Mouse (Mus musculus): ENCODE measurements at regions not wholly inside any gene's neighbourhood (a gene's known extent, or its start where the extent isn't known, plus 50 kb on each side); places are given as distances from the start of the nearest gene placed in this dataset.

DNA sequence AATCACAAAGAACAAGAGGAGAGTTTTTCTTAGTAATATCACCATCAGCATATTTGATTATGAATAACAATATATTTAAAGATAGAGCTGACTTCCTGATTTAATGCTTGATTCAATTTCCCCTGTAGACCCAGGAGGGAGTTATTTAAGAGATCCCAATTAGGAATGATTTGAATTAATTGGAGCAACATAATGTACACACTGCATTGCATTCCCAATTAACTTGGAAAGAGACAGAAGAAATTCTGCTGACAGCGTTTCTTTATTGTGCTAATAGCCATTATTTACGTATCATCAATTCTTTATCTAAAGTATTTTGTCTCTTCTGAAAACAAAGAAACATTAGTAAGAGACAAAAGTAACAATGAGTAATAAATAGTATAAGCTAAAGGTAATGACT, 1491.2 kb upstream of the Cited2 start:
- no peak overlapping the region for H3K9ac ChIP-seq (ENCODE audit: low read depth, low read length)
- DNase-seq (ENCODE audit: low spot score) (no peak), ATAC-seq (ENCODE audit: low read depth) (no peak)
- no peaks in the 10 kb centered on the region for H3K9me3 ChIP-seq (ENCODE audit: control insufficient read depth, low read length)
- H3K36me3 ChIP-seq (ENCODE audit: control insufficient read depth, insufficient read depth, low read length) = no peaks in the 10 kb centered on the region
- H3K4me2 ChIP-seq (ENCODE audit: low read depth, low read length) = no peak overlapping the region
- no peaks in the 10 kb centered on the region for H3K27me3 ChIP-seq (replicated peaks; ENCODE audit: control insufficient read depth, insufficient read depth, low read length)
- no peak overlapping the region for H3K4me3 ChIP-seq (ENCODE audit: low read depth, low read length)
- no peaks in the 10 kb centered on the region for H3K4me1 ChIP-seq (ENCODE audit: control insufficient read depth, insufficient read depth, low read length)
- H3K27ac ChIP-seq (replicated peaks; ENCODE audit: low read depth, low read length) = no peak overlapping the region
- 82% methylated on average over 2 of the region's 2 CpGs for WGBS

DNA sequence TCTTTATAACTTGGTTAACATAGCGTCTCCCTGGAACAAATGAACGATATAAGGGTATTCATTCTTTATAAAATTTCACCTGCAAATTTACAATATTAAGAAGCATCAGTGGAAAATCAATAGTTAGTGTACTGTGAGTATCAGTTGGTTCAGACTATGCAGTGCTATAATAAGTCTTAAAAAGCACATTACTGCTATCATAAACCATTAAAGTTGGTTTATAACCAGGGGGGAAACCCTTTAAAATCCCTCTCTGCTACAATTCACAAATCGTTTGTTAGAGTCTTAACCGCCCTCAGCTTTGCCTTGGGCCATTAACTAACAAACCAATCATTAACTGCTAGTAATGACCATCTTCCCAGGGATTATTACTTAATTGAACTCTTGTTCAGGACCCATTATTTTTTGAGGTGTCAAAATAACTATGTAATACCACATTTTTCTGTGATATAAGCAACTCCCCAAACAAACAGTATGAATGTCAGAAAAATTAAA, 1489.4 kb upstream of the Cited2 start:
- Histone ChIP-seq H3K9me3 (ENCODE audit: control insufficient read depth, low read length) (no peaks in the 10 kb centered on the region), H3K27me3 (replicated peaks; ENCODE audit: control insufficient read depth, insufficient read depth, low read length) (no peaks in the 10 kb centered on the region), H3K4me2 (ENCODE audit: low read depth, low read length) (no peak overlapping the region), H3K4me1 (ENCODE audit: control insufficient read depth, insufficient read depth, low read length) (no peaks in the 10 kb centered on the region), H3K27ac (replicated peaks; ENCODE audit: low read depth, low read length) (no peak overlapping the region), H3K36me3 (ENCODE audit: control insufficient read depth, insufficient read depth, low read length) (no peaks in the 10 kb centered on the region), H3K4me3 (ENCODE audit: low read depth, low read length) (no peak overlapping the region), H3K9ac (ENCODE audit: low read depth, low read length) (no peak overlapping the region)
- ATAC-seq (ENCODE audit: low read depth) (no peak), DNase-seq (ENCODE audit: low spot score) (no peak)
- WGBS = 67% methylated on average over 4 of the region's 4 CpGs

DNA sequence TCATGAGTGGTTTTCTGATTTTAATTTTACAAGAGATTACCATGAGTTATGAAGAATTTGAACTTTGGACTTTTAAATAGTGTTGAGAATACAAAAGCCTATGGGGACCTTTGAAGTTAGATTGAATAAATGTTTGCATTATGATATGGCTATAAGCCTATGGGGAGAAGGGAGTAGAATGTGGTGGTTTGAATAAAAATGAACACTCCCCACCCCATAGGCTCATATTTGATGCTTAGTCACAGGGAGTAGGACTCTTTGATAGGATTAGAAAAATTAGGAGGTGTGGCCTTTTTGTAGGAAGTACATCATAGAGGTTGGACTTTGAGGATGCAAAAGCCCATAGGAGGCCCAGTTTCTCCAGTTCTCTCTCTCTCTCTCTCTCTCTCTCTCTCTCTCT, 1466.7 kb upstream of the Cited2 start:
- DNase-seq (ENCODE audit: low spot score) (no peak), ATAC-seq (ENCODE audit: low read depth) (no peak)
- H3K27ac ChIP-seq (replicated peaks; ENCODE audit: low read depth, low read length) = no peak overlapping the region
- H3K27me3 ChIP-seq (replicated peaks; ENCODE audit: control insufficient read depth, insufficient read depth, low read length) = no peaks in the 10 kb centered on the region
- H3K4me3 ChIP-seq (ENCODE audit: low read depth, low read length) = no peak overlapping the region
- no peaks in the 10 kb centered on the region for H3K36me3 ChIP-seq (ENCODE audit: control insufficient read depth, insufficient read depth, low read length)
- no peak overlapping the region for H3K9ac ChIP-seq (ENCODE audit: low read depth, low read length)
- no peaks in the 10 kb centered on the region for H3K9me3 ChIP-seq (ENCODE audit: control insufficient read depth, low read length)
- H3K4me1 ChIP-seq (ENCODE audit: control insufficient read depth, insufficient read depth, low read length) = no peaks in the 10 kb centered on the region
- no peak overlapping the region for H3K4me2 ChIP-seq (ENCODE audit: low read depth, low read length)

DNA sequence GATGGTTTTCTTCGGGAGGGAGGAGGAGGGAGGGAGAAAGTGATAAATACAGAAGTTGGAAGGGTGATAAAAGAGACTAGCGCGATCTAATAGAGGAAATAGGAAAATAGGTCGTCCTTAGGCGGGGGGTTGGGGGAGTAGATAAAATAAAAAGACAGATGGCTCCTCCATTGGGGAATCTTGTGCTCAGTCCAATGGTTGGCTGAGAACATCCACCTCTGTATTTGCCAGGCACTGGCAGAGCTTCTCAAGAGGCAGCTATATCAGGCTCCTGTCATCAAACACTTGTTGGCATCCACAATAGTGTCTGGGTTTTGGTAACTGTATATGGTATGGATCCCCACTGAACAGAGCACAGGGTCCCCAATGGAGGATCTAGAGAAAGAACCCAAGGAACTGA, 1450.2 kb upstream of the Cited2 start:
- H3K27ac ChIP-seq (replicated peaks; ENCODE audit: low read depth, low read length) = no peak overlapping the region
- ATAC-seq (ENCODE audit: low read depth) (no peak), DNase-seq (ENCODE audit: low spot score) (no peak)
- 95% methylated on average over 5 of the region's 5 CpGs for WGBS
- H3K27me3 ChIP-seq (replicated peaks; ENCODE audit: control insufficient read depth, insufficient read depth, low read length) = no peaks in the 10 kb centered on the region
- no peak overlapping the region for H3K4me2 ChIP-seq (ENCODE audit: low read depth, low read length)
- no peaks in the 10 kb centered on the region for H3K36me3 ChIP-seq (ENCODE audit: control insufficient read depth, insufficient read depth, low read length)
- H3K4me1 ChIP-seq (ENCODE audit: control insufficient read depth, insufficient read depth, low read length) = no peaks in the 10 kb centered on the region
- no peak overlapping the region for H3K4me3 ChIP-seq (ENCODE audit: low read depth, low read length)
- no peaks in the 10 kb centered on the region for H3K9me3 ChIP-seq (ENCODE audit: control insufficient read depth, low read length)
- H3K9ac ChIP-seq (ENCODE audit: low read depth, low read length) = no peak overlapping the region

DNA sequence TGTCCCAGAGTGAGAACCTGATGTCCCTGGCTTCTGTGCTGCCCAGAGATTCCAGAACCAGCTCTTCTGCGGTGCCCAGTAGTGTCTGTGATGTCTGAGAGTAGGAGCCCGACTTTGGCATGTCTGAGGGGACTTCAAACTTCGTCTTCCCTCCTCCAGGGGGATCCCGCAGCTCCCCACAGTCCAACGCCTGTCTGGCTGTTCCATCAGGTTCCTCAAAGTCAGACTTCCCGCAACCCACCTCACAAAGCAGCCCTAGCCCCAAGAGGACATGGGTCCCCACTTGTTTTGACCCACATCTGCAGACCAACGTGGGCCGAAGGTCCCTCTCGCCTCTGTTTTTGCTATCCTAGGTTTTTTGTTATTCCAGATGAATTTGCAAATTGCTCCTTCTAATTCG, 1406.0 kb upstream of the Cited2 start:
- Histone ChIP-seq H3K27me3 (replicated peaks; ENCODE audit: control insufficient read depth, insufficient read depth, low read length) (no peaks in the 10 kb centered on the region), H3K9ac (ENCODE audit: low read depth, low read length) (no peak overlapping the region), H3K36me3 (ENCODE audit: control insufficient read depth, insufficient read depth, low read length) (no peaks in the 10 kb centered on the region), H3K4me3 (ENCODE audit: low read depth, low read length) (no peak overlapping the region), H3K9me3 (ENCODE audit: control insufficient read depth, low read length) (no peaks in the 10 kb centered on the region), H3K27ac (replicated peaks; ENCODE audit: low read depth, low read length) (no peak overlapping the region), H3K4me2 (ENCODE audit: low read depth, low read length) (no peak overlapping the region), H3K4me1 (ENCODE audit: control insufficient read depth, insufficient read depth, low read length) (no peaks in the 10 kb centered on the region)
- no peak for ATAC-seq (ENCODE audit: low read depth)
- DNase-seq (ENCODE audit: low spot score) = no peak
- WGBS = 88% methylated on average over 10 of the region's 10 CpGs

DNA sequence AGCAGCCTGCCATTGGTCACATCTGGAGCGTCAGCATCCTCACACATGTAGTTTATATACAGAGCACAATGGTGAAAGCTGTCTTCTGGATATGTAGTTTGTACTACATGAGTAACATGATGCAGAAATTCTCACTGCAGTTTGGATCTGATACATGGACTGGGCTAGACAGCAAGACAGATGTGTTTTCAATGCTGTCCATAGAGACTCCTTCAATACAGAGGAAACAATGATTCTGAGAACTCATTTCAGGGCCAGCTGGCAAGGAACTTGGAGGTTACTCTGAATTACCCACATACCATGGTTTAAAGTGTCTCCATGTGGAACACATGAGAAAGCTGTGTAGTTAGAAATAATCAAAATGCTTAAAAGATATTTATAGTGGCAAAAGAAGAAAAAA, 1385.5 kb upstream of the Cited2 start:
- no peaks in the 10 kb centered on the region for H3K9me3 ChIP-seq (ENCODE audit: control insufficient read depth, low read length)
- H3K4me2 ChIP-seq (ENCODE audit: low read depth, low read length) = no peak overlapping the region
- WGBS = 74% methylated on average over 1 of the region's 1 CpGs
- no peak overlapping the region for H3K27ac ChIP-seq (replicated peaks; ENCODE audit: low read depth, low read length)
- H3K36me3 ChIP-seq (ENCODE audit: control insufficient read depth, insufficient read depth, low read length) = no peaks in the 10 kb centered on the region
- H3K4me1 ChIP-seq (ENCODE audit: control insufficient read depth, insufficient read depth, low read length) = no peaks in the 10 kb centered on the region
- no peak overlapping the region for H3K4me3 ChIP-seq (ENCODE audit: low read depth, low read length)
- ATAC-seq (ENCODE audit: low read depth) = no peak
- DNase-seq (ENCODE audit: low spot score) = peak; percentile 70
- no peaks in the 10 kb centered on the region for H3K27me3 ChIP-seq (replicated peaks; ENCODE audit: control insufficient read depth, insufficient read depth, low read length)
- H3K9ac ChIP-seq (ENCODE audit: low read depth, low read length) = no peak overlapping the region

DNA sequence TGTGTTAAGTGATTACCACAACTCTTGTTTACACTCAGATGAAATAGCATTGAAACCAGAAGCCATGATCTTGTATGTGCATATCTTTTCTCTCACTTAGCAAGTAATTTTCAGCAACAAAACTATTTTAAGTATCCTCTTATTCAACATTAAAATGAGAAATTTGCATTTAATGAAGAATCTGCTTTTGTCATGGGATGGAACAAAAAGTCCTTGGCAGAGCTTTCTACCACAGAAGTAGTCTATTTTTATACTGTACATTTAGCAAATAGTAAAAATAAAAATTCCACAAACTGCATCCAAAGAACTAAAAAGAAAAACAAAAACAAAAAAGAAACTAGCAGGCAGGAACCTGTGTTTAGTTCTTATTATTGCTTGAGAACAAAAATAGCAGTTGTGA, 1381.5 kb upstream of the Cited2 start:
- H3K4me2 ChIP-seq (ENCODE audit: low read depth, low read length) = no peak overlapping the region
- DNase-seq (ENCODE audit: low spot score) = no peak
- no peak overlapping the region for H3K9ac ChIP-seq (ENCODE audit: low read depth, low read length)
- no peaks in the 10 kb centered on the region for H3K36me3 ChIP-seq (ENCODE audit: control insufficient read depth, insufficient read depth, low read length)
- no peaks in the 10 kb centered on the region for H3K27me3 ChIP-seq (replicated peaks; ENCODE audit: control insufficient read depth, insufficient read depth, low read length)
- no peaks in the 10 kb centered on the region for H3K4me1 ChIP-seq (ENCODE audit: control insufficient read depth, insufficient read depth, low read length)
- H3K27ac ChIP-seq (replicated peaks; ENCODE audit: low read depth, low read length) = no peak overlapping the region
- no peaks in the 10 kb centered on the region for H3K9me3 ChIP-seq (ENCODE audit: control insufficient read depth, low read length)
- ATAC-seq (ENCODE audit: low read depth) = no peak
- H3K4me3 ChIP-seq (ENCODE audit: low read depth, low read length) = no peak overlapping the region

DNA sequence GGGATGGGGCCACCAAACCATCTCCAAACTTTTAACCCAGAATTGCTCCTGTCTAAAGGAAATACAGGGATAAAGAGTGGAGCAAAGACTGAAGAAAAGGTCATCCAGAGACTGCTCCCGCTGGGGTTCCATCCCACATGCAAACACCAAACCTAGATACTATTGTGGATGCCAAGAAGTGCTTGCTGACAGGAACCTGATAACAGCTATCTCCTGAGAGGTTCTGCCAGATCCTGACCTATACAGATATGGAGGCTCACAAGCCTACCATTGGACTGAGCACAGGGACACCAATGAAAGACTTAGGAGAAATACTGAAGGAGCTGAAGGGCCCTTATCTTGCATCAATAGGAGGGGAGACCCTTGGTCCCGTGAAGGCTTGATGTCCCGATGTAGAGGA, 1359.0 kb upstream of the Cited2 start:
- Histone ChIP-seq H3K9ac (ENCODE audit: low read depth, low read length) (no peak overlapping the region), H3K27me3 (replicated peaks; ENCODE audit: control insufficient read depth, insufficient read depth, low read length) (no peaks in the 10 kb centered on the region), H3K4me1 (ENCODE audit: control insufficient read depth, insufficient read depth, low read length) (no peaks in the 10 kb centered on the region), H3K4me2 (ENCODE audit: low read depth, low read length) (no peak overlapping the region), H3K27ac (replicated peaks; ENCODE audit: low read depth, low read length) (no peak overlapping the region), H3K36me3 (ENCODE audit: control insufficient read depth, insufficient read depth, low read length) (no peaks in the 10 kb centered on the region), H3K4me3 (ENCODE audit: low read depth, low read length) (no peak overlapping the region), H3K9me3 (ENCODE audit: control insufficient read depth, low read length) (no peaks in the 10 kb centered on the region)
- WGBS = 96% methylated on average over 3 of the region's 3 CpGs
- DNase-seq (ENCODE audit: low spot score) = no peak
- no peak for ATAC-seq (ENCODE audit: low read depth)
